Mouse (Mus musculus): Measurements from ENCODE around the gene Adh1.

GRCm38 (mm10) chr3:138224363-138224954 lies 36.3 kb upstream of the Adh1 start:
- TF ChIP-seq POLR2AphosphoS2 (IDR thresholded peaks at IDR 0.05; ENCODE audit: insufficient read length, low read depth) (no peak), USF1 (IDR thresholded peaks at IDR 0.05; ENCODE audit: low read depth) (no peak), POLR2A (IDR thresholded peaks at IDR 0.05; ENCODE audit: insufficient read length, low read depth) (no peak), TCF12 (IDR thresholded peaks at IDR 0.05; ENCODE audit: insufficient read depth, poor library complexity, severe bottlenecking) (no peak)

Data from myocyte (in vitro differentiated cells).